Mouse (Mus musculus) kidney, adult 2 months (tissue): Measurements from ENCODE around the gene Nceh1.

Experiments
- CTCF ChIP-seq: fragments of 200-500 bp; conservative IDR thresholded peaks from 2 replicates; pipeline ENCODE4 v1.5.1; 2011; ENCODE audit warnings: low read depth, mild to moderate bottlenecking, control low read depth, low read length, moderate library complexity, mixed read lengths; ENCODE audit not compliant: insufficient read depth, insufficient read length
- POLR2A ChIP-seq: fragments of 200-500 bp; IDR thresholded peaks from one replicate; pipeline ENCODE4 v1.6.1; 2011; ENCODE audit warnings: low read depth, low read length, control low read depth

DNA sequence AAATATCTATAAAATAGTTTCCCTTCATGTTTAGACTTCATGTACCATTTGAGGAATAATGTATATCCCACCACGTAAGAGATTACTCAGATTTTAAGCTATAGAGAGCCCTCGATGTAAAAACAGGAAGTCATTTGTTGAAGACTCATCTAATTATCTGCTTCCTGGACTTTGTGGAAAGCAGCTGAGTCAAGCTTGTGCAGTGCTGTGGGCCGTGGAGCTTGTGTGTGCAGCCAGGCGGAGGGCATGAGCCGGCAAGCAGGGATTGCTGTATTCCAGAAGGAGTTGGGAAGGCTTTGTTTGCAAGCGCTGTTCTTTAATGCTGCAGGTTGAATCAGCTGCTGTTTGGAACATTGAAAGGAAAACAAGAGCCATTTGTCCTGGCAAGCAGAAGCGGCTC lies 27.5 kb downstream of the Nceh1 start:
- TF ChIP-seq CTCF (no peak), POLR2A (no peak)
